Mouse (Mus musculus) midbrain, embryonic 16.5 days (tissue): ENCODE measurements around the gene Hnrnpab. TPM values are rescaled to one million over a fixed set of nuclear protein-coding genes. Genes with fewer than 3 reads are reported as not detected.
A peak's percentile ranks its signal among the peaks of the same experiment; 100 is the strongest.

Experiments used
- ATAC-seq: fragments of 200-750 bp; cut with Nextera tagmentation; 2 replicates; pipeline ENCODE4 v1.8.0; 2017; ENCODE audit warnings: moderate TSS enrichment
- H3K27ac ChIP-seq: fragments of 300-500 bp; sonication (generic); 2 replicates; pipeline ENCODE4 v1.5.1; 2014; ENCODE audit warnings: mild to moderate bottlenecking, low read length, mixed read lengths
- H3K27me3 ChIP-seq: fragments of 300-500 bp; sonication (generic); 2 replicates; pipeline ENCODE4 v1.6.1; 2014; ENCODE audit warnings: low read depth, low read length, mixed read lengths; ENCODE audit not compliant: control insufficient read depth, insufficient read depth
- H3K36me3 ChIP-seq: fragments of 300-500 bp; sonication (generic); 2 replicates; pipeline ENCODE4 v1.6.1; 2014; ENCODE audit warnings: mild to moderate bottlenecking, low read length, moderate library complexity, mixed read lengths; ENCODE audit not compliant: control insufficient read depth, insufficient read depth
- H3K4me1 ChIP-seq: fragments of 300-500 bp; sonication (generic); 2 replicates; pipeline ENCODE4 v1.6.1; 2014; ENCODE audit warnings: mild to moderate bottlenecking, low read length, mixed read lengths; ENCODE audit not compliant: control insufficient read depth, insufficient read depth
- H3K4me2 ChIP-seq: fragments of 300-500 bp; sonication (generic); 2 replicates; pipeline ENCODE4 v1.6.1; 2014; ENCODE audit warnings: mild to moderate bottlenecking, low read length, mixed read lengths
- H3K4me3 ChIP-seq: fragments of 300-500 bp; sonication (generic); 2 replicates; pipeline ENCODE4 v1.5.1; 2014; ENCODE audit warnings: low read depth, mild to moderate bottlenecking, low read length, moderate library complexity, mixed read lengths
- H3K9ac ChIP-seq: fragments of 300-500 bp; sonication (generic); 2 replicates; pipeline ENCODE4 v1.6.1; 2014; ENCODE audit warnings: low read depth, low read length, mixed read lengths
- H3K9me3 ChIP-seq: fragments of 300-500 bp; sonication (generic); replicated peaks from 2 replicates; pipeline ENCODE4 v1.6.1; 2014; ENCODE audit warnings: mild to moderate bottlenecking, low read length, mixed read lengths; ENCODE audit not compliant: control insufficient read depth, poor library complexity, severe bottlenecking
- WGBS: fragments of 180-500 bp; shearing (Covaris S2); extraction: QIAGEN DNeasy Blood & Tissue Kit; methylation state at CpG from one replicate; pipeline ENCODE4 v1.1.7; 2014; 5-methylcytosine and 5-hydroxymethylcytosine counted together
- polyA plus RNA-seq: library from polyadenylated mRNA; unstranded; fragments of >200 nt; fragmentation: Nextera tagmentation; extraction: Ambion mirVana; gene quantifications from 2 replicates; pipeline ENCODE4 v1.2.1, GENCODE M21; 2015

Hnrnpab gene
- polyA plus RNA-seq, 1 experiment from 2014 or later: 273 TPM

GRCm38 (mm10) chr11:51568801-51569200 lies 37.8 kb downstream of the Hnrnpab start:
- H3K4me2 ChIP-seq: no peak overlapping the region
- H3K9me3 ChIP-seq: no peaks in the 10 kb centered on the region
- no peaks in the 10 kb centered on the region for H3K4me1 ChIP-seq
- 94% methylated on average over 4 of the region's 4 CpGs for WGBS
- no peak overlapping the region for H3K4me3 ChIP-seq
- no peak for ATAC-seq
- no peaks in the 10 kb centered on the region for H3K27me3 ChIP-seq
- no peak overlapping the region for H3K27ac ChIP-seq
- H3K9ac ChIP-seq: no peak overlapping the region
- no peaks in the 10 kb centered on the region for H3K36me3 ChIP-seq

GRCm38 (mm10) chr11:51565951-51566350 lies 40.7 kb downstream of the Hnrnpab start:
- Histone ChIP-seq H3K4me3 (no peak overlapping the region), H3K9me3 (no peaks in the 10 kb centered on the region), H3K9ac (no peak overlapping the region), H3K27ac (no peak overlapping the region), H3K27me3 (no peaks in the 10 kb centered on the region), H3K4me1 (no peaks in the 10 kb centered on the region), H3K4me2 (no peak overlapping the region), H3K36me3 (no peaks in the 10 kb centered on the region)
- WGBS: 93% methylated on average over 6 of the region's 6 CpGs
- ATAC-seq: no peak

- H3K9me3 ChIP-seq: no peaks in the 10 kb centered on the region
- 30% methylated on average over 3 of the region's 3 CpGs for WGBS
Observed at GRCm38 (mm10) chr11:51565062-51565461, 41.6 kb downstream of the Hnrnpab start.

GRCm38 (mm10) chr11:51563276-51563675 lies 43.4 kb downstream of the Hnrnpab start:
- WGBS: 92% methylated on average over 1 of the region's 1 CpGs

More at GRCm38 (mm10) chr11:51565062-51565461, 41.6 kb downstream of the Hnrnpab start:
- Histone ChIP-seq H3K4me3 (no peak overlapping the region), H3K27ac (no peak overlapping the region), H3K4me1 (no peaks in the 10 kb centered on the region), H3K4me2 (no peak overlapping the region), H3K27me3 (no peaks in the 10 kb centered on the region), H3K36me3 (no peaks in the 10 kb centered on the region), H3K9ac (no peak overlapping the region)
- no peak for ATAC-seq

GRCm38 (mm10) chr11:51555066-51555465 lies 51.6 kb downstream of the Hnrnpab start:
- no peaks in the 10 kb centered on the region for H3K4me1 ChIP-seq
- H3K27me3 ChIP-seq: no peaks in the 10 kb centered on the region
- no peak for ATAC-seq
- H3K9me3 ChIP-seq: no peaks in the 10 kb centered on the region
- H3K27ac ChIP-seq: no peak overlapping the region
- WGBS: 58% methylated on average over 2 of the region's 2 CpGs
- H3K4me2 ChIP-seq: no peak overlapping the region
- no peak overlapping the region for H3K9ac ChIP-seq
- no peaks in the 10 kb centered on the region for H3K36me3 ChIP-seq
- H3K4me3 ChIP-seq: no peak overlapping the region

More at GRCm38 (mm10) chr11:51563276-51563675, 43.4 kb downstream of the Hnrnpab start:
- Histone ChIP-seq H3K9me3 (no peaks in the 10 kb centered on the region), H3K4me3 (no peak overlapping the region), H3K36me3 (no peaks in the 10 kb centered on the region), H3K27me3 (no peaks in the 10 kb centered on the region), H3K4me1 (no peaks in the 10 kb centered on the region), H3K9ac (no peak overlapping the region), H3K4me2 (no peak overlapping the region), H3K27ac (no peak overlapping the region)
- no peak for ATAC-seq

- H3K9me3 ChIP-seq: no peaks in the 10 kb centered on the region
- 0 out of 2 replicates have a peak overlapping the region, but pooled peaks have one; percentile 6 for H3K4me3 ChIP-seq
- no peaks in the 10 kb centered on the region for H3K4me1 ChIP-seq
- 66% methylated on average over 9 of the region's 10 CpGs for WGBS
- no peaks in the 10 kb centered on the region for H3K36me3 ChIP-seq
- H3K4me2 ChIP-seq: no peak overlapping the region
- H3K27ac ChIP-seq: no peak overlapping the region
- ATAC-seq: no peak
- no peaks in the 10 kb centered on the region for H3K27me3 ChIP-seq
- H3K9ac ChIP-seq: no peak overlapping the region
Observed at GRCm38 (mm10) chr11:51554590-51554989, 52.1 kb downstream of the Hnrnpab start.

- H3K27me3 ChIP-seq: no peaks in the 10 kb centered on the region
- H3K4me2 ChIP-seq: no peak overlapping the region
- H3K9ac ChIP-seq: no peak overlapping the region
- H3K4me1 ChIP-seq: no peaks in the 10 kb centered on the region
- no peaks in the 10 kb centered on the region for H3K36me3 ChIP-seq
- H3K9me3 ChIP-seq: no peaks in the 10 kb centered on the region
- no peak overlapping the region for H3K4me3 ChIP-seq
- ATAC-seq: no peak
- no peak overlapping the region for H3K27ac ChIP-seq
- 39% methylated on average over 3 of the region's 3 CpGs for WGBS
Observed at GRCm38 (mm10) chr11:51552091-51552490, 54.6 kb downstream of the Hnrnpab start.

- Histone ChIP-seq H3K9me3 (no peaks in the 10 kb centered on the region), H3K27ac (no peak overlapping the region), H3K36me3 (no peaks in the 10 kb centered on the region), H3K4me1 (no peaks in the 10 kb centered on the region), H3K4me3 (no peak overlapping the region), H3K9ac (no peak overlapping the region), H3K27me3 (no peaks in the 10 kb centered on the region), H3K4me2 (no peak overlapping the region)
- WGBS: 57% methylated on average over 5 of the region's 5 CpGs
- ATAC-seq: no peak
Observed at GRCm38 (mm10) chr11:51551253-51551652, 55.4 kb downstream of the Hnrnpab start.
